Mouse (Mus musculus): ENCODE data around the gene Tmprss3.

Tmprss3 gene

DNA sequence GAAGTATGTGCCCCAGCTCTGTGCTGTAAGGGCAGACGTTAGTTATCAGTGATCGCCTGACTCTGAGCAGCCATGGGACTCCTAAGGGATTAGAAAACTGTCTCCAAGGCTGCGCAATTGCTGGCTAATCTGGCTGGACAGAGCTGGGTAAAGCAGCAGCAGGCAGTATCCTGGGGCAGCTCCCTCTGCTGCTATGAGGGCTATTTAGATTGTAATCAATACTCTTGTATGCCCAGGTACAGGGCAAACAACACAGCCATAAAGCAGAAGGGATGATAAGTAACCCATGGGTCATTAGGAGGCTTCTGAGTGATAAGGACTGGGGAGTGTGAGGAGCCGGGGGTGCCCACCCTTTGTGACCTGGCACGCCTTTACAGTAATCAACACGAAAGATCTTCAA is 63.9 kb downstream of the Tmprss3 start:
- no peak for DNase-seq

DNA sequence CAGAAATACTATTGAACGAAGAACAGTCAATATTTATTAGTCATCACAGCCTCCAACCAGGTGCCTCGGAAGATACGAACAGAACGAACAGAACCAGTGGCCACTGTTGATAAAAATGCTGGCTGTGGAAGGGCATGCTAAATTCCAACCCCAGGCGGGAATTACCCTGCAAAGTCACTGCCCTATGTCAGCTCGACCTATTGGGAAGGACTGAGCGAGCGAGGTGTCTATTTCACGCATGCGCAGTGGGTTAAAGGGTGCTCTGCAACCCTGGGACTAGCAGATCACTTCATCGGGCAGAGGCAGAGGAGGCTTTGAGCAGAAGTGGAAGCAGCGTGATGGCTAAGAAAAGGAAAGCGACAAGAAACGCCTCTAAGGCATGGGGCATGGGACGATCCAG is 65.0 kb downstream of the Tmprss3 start:
- DNase-seq, result peak; percentile 12

DNA sequence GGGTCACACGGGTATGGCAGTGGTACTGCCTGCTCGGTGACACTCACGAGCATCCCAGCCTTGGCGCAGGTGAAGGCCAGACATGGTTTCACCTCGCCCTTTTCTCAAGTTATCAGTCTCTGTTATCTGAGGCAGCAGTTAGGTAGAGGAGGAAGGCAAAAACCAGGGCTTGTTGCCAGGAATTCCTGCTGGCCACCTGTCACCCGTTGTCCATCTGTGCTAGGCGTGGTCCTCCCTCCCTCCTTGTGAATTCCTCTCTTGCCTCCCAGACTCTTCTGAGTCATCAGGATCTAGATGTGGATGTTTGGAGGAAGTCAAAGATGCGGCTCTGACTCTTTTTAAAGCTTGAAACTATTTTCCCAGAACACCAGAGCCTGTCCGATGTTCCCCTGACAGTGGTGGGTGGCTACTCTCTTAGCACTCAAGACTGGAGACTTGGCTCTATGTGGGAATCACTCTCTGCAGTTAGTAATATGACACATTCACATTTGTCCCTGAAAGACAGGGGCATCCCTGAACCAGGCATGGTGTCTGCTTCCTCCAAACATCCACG is 67.4 kb downstream of the Tmprss3 start:
- DNase-seq, result peak; percentile 97

DNA sequence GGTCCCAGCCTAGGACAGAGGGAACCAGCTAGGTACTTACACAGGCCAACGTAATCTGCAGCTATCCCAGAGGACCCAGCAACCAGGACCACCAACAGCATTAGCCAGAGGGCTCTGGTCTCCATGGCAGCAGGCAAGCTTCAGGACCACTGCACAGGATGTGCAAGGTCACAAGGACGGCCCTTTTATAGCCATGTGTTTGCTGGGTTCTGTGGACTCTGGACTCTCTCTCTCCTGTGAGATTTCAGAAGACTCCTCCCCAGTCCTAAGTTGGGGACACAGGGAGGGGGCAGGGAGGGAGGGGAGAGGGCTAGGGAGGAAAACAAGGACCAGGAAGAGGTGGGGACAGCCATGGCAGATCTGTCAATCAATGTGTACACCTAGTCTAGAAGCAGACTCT is 69.3 kb downstream of the Tmprss3 start, which contains the start of gene Tff3:
Gene Tff3, minus strand, starts transcription at position 195 of the 400 bp plus-strand sequence.
- DNase-seq, result no peak
